Mouse (Mus musculus): Measurements from ENCODE around the gene Ptpn3. TPM values are rescaled to one million over a fixed set of nuclear protein-coding genes. Genes with fewer than 3 reads are reported as not detected.

Gene Ptpn3
- total and polyA plus RNA-seq, 3 experiments = 10.7 to 41.5 (median 32.4) TPM

GRCm38 (mm10) chr4:57335000-57335666, 33.5 kb upstream of the Ptpn3 start:
- Histone ChIP-seq H3K27ac (no peak overlapping the region), H3K36me3 (ENCODE audit: control insufficient read depth, insufficient read depth, low read length) (no peaks in the 10 kb centered on the region), H3K4me3 (no peak overlapping the region), H3K4me1 (ENCODE audit: control insufficient read depth, insufficient read depth, low read length) (no peaks in the 10 kb centered on the region), H3K27me3 (ENCODE audit: control insufficient read depth, insufficient read depth, low read length) (no peaks in the 10 kb centered on the region), H3K79me2 (replicated peaks; ENCODE audit: control insufficient read depth, insufficient read depth, low read length) (no peaks in the 10 kb centered on the region), H3K9ac (ENCODE audit: low read depth, low read length) (no peak overlapping the region)
- 84% methylated on average over 9 of the region's 9 CpGs for WGBS
- no peak for DNase-seq
- TF ChIP-seq EP300 (IDR thresholded peaks at IDR 0.05; ENCODE audit: insufficient read depth, low read depth, low read length) (no peak), CTCF (IDR thresholded peaks at IDR 0.05) (no peak), POLR2A (IDR thresholded peaks at IDR 0.05; ENCODE audit: insufficient read depth, low read depth, low read length) (no peak)
- intact Hi-C loops (cut with DNase I) = no loop called here

DNA sequence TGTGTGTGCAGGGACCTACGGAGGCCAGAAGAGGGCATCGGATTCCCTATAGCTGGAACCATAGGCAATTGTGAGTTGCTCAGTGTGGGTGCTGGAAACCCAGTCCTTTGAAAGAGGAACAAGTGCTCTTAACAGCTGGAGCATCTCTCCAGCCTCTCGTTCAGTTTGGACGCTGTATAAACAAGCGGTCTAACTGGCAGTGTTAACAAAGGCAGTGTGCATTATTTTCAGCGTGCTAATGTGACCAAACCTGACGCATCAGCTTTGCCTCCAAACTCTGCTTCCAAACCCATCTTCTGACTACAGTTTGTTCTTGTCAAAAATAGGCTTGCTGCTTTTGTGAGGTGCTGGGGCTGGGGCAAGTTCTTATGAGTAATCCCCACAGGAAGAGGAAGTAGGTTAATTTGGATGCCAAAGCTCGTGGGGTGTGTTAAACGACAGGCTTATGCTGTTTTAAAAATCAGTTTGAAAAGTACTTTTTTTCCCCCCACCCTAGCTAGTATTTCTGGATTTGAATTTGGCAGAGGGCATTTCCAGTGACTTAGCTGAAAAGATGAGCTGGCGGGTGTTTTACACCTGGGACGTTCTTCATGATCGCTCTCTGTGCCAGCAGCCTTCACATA, 32.4 kb upstream of the Ptpn3 start:
- WGBS = 80% methylated on average over 12 of the region's 12 CpGs
- no peaks in the 10 kb centered on the region for H3K27me3 ChIP-seq (ENCODE audit: control insufficient read depth, insufficient read depth, low read length)
- H3K79me2 ChIP-seq (replicated peaks; ENCODE audit: control insufficient read depth, insufficient read depth, low read length) = no peaks in the 10 kb centered on the region
- H3K4me1 ChIP-seq (ENCODE audit: control insufficient read depth, insufficient read depth, low read length) = no peaks in the 10 kb centered on the region
- TF ChIP-seq POLR2A (IDR thresholded peaks at IDR 0.05; ENCODE audit: insufficient read depth, low read depth, low read length) = no peak
- no peak overlapping the region for H3K9ac ChIP-seq (ENCODE audit: low read depth, low read length)
- no peak overlapping the region for H3K4me3 ChIP-seq
- H3K36me3 ChIP-seq (ENCODE audit: control insufficient read depth, insufficient read depth, low read length) = no peaks in the 10 kb centered on the region
- DNase-seq = no peak
- no peak overlapping the region for H3K27ac ChIP-seq
- intact Hi-C loops (cut with DNase I) = no loop called here

- Histone ChIP-seq H3K27ac (no peak overlapping the region), H3K27me3 (ENCODE audit: control insufficient read depth, insufficient read depth, low read length) (no peaks in the 10 kb centered on the region), H3K79me2 (replicated peaks; ENCODE audit: control insufficient read depth, insufficient read depth, low read length) (no peaks in the 10 kb centered on the region), H3K36me3 (ENCODE audit: control insufficient read depth, insufficient read depth, low read length) (no peaks in the 10 kb centered on the region), H3K4me3 (no peak overlapping the region), H3K9ac (ENCODE audit: low read depth, low read length) (no peak overlapping the region), H3K4me1 (ENCODE audit: control insufficient read depth, insufficient read depth, low read length) (no peaks in the 10 kb centered on the region)
- WGBS = 47% methylated on average over 3 of the region's 3 CpGs
- intact Hi-C loops (cut with DNase I) = no loop called here
- DNase-seq = no peak
- TF ChIP-seq CTCF (IDR thresholded peaks at IDR 0.05) = no peak
- TF ChIP-seq EP300 (IDR thresholded peaks at IDR 0.05; ENCODE audit: insufficient read depth, low read depth, low read length) = no peak
Observed at GRCm38 (mm10) chr4:57332511-57332910, 30.9 kb upstream of the Ptpn3 start.

GRCm38 (mm10) chr4:57320606-57321327, 19.1 kb upstream of the Ptpn3 start:
- intact Hi-C loops (cut with DNase I) = loop anchor here (1.0 to 5.0 kb wide), 4 partner anchors 45 to 303 kb away; no protein-coding TSS in a partner anchor
- WGBS = 25% methylated on average over 23 of the region's 23 CpGs
- TF ChIP-seq POLR2A (IDR thresholded peaks at IDR 0.05; ENCODE audit: insufficient read depth, low read depth, low read length) (no peak), EP300 (IDR thresholded peaks at IDR 0.05; ENCODE audit: insufficient read depth, low read depth, low read length) (no peak), CTCF (IDR thresholded peaks at IDR 0.05) (peak; percentile 80)
- H3K27me3 ChIP-seq (ENCODE audit: control insufficient read depth, insufficient read depth, low read length) = no peaks in the 10 kb centered on the region
- no peaks in the 10 kb centered on the region for H3K79me2 ChIP-seq (replicated peaks; ENCODE audit: control insufficient read depth, insufficient read depth, low read length)
- DNase-seq = peak; percentile 17 to 50
- H3K9ac ChIP-seq (ENCODE audit: low read depth, low read length) = no peak overlapping the region
- no peak overlapping the region for H3K27ac ChIP-seq
- H3K36me3 ChIP-seq (ENCODE audit: control insufficient read depth, insufficient read depth, low read length) = no peaks in the 10 kb centered on the region
- no peaks in the 10 kb centered on the region; the same call in 1 of the 2 replicates for H3K4me1 ChIP-seq (ENCODE audit: control insufficient read depth, insufficient read depth, low read length)
- H3K4me3 ChIP-seq = no peak overlapping the region

- Histone ChIP-seq H3K27me3 (ENCODE audit: control insufficient read depth, insufficient read depth, low read length) (no peaks in the 10 kb centered on the region), H3K79me2 (replicated peaks; ENCODE audit: control insufficient read depth, insufficient read depth, low read length) (no peaks in the 10 kb centered on the region), H3K36me3 (ENCODE audit: control insufficient read depth, insufficient read depth, low read length) (no peaks in the 10 kb centered on the region), H3K4me3 (no peak overlapping the region), H3K9ac (ENCODE audit: low read depth, low read length) (no peak overlapping the region), H3K27ac (no peak overlapping the region), H3K4me1 (ENCODE audit: control insufficient read depth, insufficient read depth, low read length) (no peaks in the 10 kb centered on the region; the same call in 1 of the 2 replicates)
- DNase-seq = peak; percentile 27 to 28
- TF ChIP-seq POLR2A (IDR thresholded peaks at IDR 0.05; ENCODE audit: insufficient read depth, low read depth, low read length) = no peak
- no peak for TF ChIP-seq CTCF (IDR thresholded peaks at IDR 0.05)
- intact Hi-C loops (cut with DNase I) = loop anchor here (5.0 kb wide), 1 partner anchor 56 kb away; no protein-coding TSS in a partner anchor
- whole genome bisulfite sequencing = 12% methylated on average over 10 of the region's 10 CpGs
Observed at GRCm38 (mm10) chr4:57318525-57319212, 17.0 kb upstream of the Ptpn3 start.
